Mouse (Mus musculus): ENCODE data around the gene Acacb. TPM values are rescaled to one million over a fixed set of nuclear protein-coding genes. Genes with fewer than 3 reads are reported as not detected.

The Acacb gene
- polyA plus RNA-seq, 1 experiment from 2014 or later, result 3.6 TPM

DNA sequence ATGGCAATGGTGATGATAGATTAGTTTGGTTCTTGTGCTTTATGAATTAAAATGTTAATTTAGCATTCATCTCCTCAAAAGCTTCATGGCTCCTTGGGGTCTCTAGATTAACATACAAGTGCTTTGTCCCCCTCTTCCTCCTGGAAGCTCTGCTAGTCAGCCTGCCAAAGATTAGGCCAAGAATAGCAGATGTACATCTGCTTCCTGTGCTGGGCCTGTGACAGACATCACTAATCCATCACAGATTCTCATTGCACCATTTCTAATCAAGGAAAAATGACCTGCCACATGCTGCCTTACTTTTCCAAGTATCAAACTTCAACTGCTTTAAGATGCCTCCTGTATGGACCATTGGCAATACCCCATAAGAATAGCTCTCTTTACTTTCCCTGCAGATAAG, 115.2 kb downstream of the Acacb start:
- Histone ChIP-seq H3K27me3 (ENCODE audit: control insufficient read depth, insufficient read depth, low read length) (no peaks in the 10 kb centered on the region; the same call in 1 of the 2 replicates), H3K27ac (replicated peaks; ENCODE audit: low read depth, low read length) (no peak overlapping the region), H3K4me2 (ENCODE audit: low read length) (no peak overlapping the region), H3K4me1 (ENCODE audit: control insufficient read depth, insufficient read depth, low read length) (no peaks in the 10 kb centered on the region), H3K9me3 (ENCODE audit: control insufficient read depth, low read length) (no peaks in the 10 kb centered on the region), H3K9ac (replicated peaks; ENCODE audit: low read length) (no peak overlapping the region), H3K4me3 (replicated peaks; ENCODE audit: low read depth, low read length) (no peak overlapping the region), H3K36me3 (ENCODE audit: control insufficient read depth, insufficient read depth, low read length) (no peaks in the 10 kb centered on the region)
- DNase-seq, result no peak
- no peak for ATAC-seq (ENCODE audit: low FRiP score, low TSS enrichment)

DNA sequence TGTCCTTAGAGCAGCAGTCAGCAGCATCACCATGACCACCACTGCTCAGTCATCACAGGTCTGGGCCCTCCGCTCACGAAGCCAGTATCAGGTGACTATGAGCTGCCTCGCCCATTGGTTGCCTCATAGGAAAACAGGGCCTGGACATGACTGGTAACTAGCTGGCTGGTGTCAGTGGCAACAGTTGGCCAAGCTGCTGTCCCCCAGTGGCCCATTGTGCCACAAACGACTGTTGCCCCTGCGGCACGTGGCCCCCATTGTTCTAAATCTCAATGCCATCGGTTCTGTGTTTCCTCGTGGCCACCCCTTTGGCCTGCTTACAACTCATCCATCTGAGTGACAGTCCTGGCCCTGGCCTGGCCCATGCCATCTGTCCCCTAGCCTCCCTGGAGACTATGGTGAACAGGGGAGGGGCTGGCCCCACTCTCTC, 117.7 kb downstream of the Acacb start:
- H3K4me3 ChIP-seq (replicated peaks; ENCODE audit: low read depth, low read length), result no peak overlapping the region
- H3K4me1 ChIP-seq (ENCODE audit: control insufficient read depth, insufficient read depth, low read length), result 0 out of 2 replicates have a peak, but pooled peaks cover 1% of the 10 kb centered on the region
- H3K9ac ChIP-seq (replicated peaks; ENCODE audit: low read length), result no peak overlapping the region
- 0 out of 2 replicates have a peak, but pooled peaks cover 4% of the 10 kb centered on the region for H3K27me3 ChIP-seq (ENCODE audit: control insufficient read depth, insufficient read depth, low read length)
- WGBS, result 42% methylated on average over 8 of the region's 8 CpGs
- H3K27ac ChIP-seq (replicated peaks; ENCODE audit: low read depth, low read length), result no peak overlapping the region
- ATAC-seq (ENCODE audit: low FRiP score, low TSS enrichment) (peak; percentile 70; the same call in 1 of the 2 replicates), DNase-seq (peak; percentile 63)
- no peaks in the 10 kb centered on the region for H3K9me3 ChIP-seq (ENCODE audit: control insufficient read depth, low read length)
- H3K36me3 ChIP-seq (ENCODE audit: control insufficient read depth, insufficient read depth, low read length), result no peaks in the 10 kb centered on the region
- no peak overlapping the region for H3K4me2 ChIP-seq (ENCODE audit: low read length)

DNA sequence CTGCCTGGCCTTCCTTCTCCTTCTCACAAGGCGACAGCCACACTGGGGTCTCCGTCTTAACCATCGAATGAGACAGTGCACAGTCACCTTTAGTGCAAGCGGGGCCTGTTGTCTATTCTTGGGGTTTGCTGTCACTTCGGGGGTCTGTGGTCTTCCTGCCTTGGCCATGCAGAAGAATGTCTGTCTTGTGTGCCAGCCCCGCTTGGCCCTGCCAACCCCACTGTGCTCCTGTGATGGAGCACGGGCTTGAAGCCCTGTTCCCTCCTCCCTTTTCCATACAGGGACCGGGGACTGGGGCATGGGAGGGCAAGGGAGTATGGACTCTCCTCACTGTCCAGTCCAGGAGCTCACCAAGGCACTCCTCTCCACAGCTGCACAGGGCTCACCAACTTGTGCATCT, 118.5 kb downstream of the Acacb start:
- Histone ChIP-seq H3K9ac (replicated peaks; ENCODE audit: low read length) (no peak overlapping the region), H3K4me2 (ENCODE audit: low read length) (no peak overlapping the region), H3K27ac (replicated peaks; ENCODE audit: low read depth, low read length) (no peak overlapping the region), H3K4me3 (replicated peaks; ENCODE audit: low read depth, low read length) (no peak overlapping the region), H3K4me1 (ENCODE audit: control insufficient read depth, insufficient read depth, low read length) (peaks cover 6% of the 10 kb centered on the region; the same call in 1 of the 2 replicates), H3K36me3 (ENCODE audit: control insufficient read depth, insufficient read depth, low read length) (no peaks in the 10 kb centered on the region), H3K9me3 (ENCODE audit: control insufficient read depth, low read length) (no peaks in the 10 kb centered on the region), H3K27me3 (ENCODE audit: control insufficient read depth, insufficient read depth, low read length) (peaks cover 7% of the 10 kb centered on the region; the same call in 1 of the 2 replicates)
- no peak for DNase-seq
- 88% methylated on average over 8 of the region's 8 CpGs for WGBS
- ATAC-seq (ENCODE audit: low FRiP score, low TSS enrichment), result no peak

DNA sequence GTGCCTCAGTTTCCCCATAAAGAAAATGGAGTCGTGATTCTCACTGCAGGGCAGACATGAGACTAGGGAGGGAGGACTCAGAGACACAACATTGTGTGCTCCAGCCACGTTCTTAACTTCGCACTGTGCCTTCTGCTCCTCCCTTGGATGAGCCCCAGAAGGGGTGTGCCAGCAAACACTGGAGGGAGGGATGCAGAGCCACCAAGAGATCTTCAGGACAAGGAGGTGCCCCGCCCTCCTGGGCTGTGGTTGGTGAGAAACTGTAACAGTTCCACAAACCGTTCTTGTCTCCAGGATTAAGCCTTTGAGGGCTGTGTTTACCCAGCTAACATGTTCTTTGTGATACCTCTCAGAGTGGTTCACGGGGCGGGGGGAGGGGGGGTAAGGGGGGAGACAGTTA, 122.3 kb downstream of the Acacb start:
- H3K27ac ChIP-seq (replicated peaks; ENCODE audit: low read depth, low read length), result no peak overlapping the region
- peaks cover 21% of the 10 kb centered on the region for H3K4me1 ChIP-seq (ENCODE audit: control insufficient read depth, insufficient read depth, low read length)
- 29% methylated on average over 7 of the region's 7 CpGs for WGBS
- no peak overlapping the region for H3K4me2 ChIP-seq (ENCODE audit: low read length)
- peak; percentile 58 for DNase-seq
- peaks cover 45% of the 10 kb centered on the region for H3K27me3 ChIP-seq (ENCODE audit: control insufficient read depth, insufficient read depth, low read length)
- no peak overlapping the region for H3K9ac ChIP-seq (replicated peaks; ENCODE audit: low read length)
- H3K9me3 ChIP-seq (ENCODE audit: control insufficient read depth, low read length), result no peaks in the 10 kb centered on the region
- ATAC-seq (ENCODE audit: low FRiP score, low TSS enrichment), result no peak
- no peaks in the 10 kb centered on the region for H3K36me3 ChIP-seq (ENCODE audit: control insufficient read depth, insufficient read depth, low read length)
- H3K4me3 ChIP-seq (replicated peaks; ENCODE audit: low read depth, low read length), result no peak overlapping the region

DNA sequence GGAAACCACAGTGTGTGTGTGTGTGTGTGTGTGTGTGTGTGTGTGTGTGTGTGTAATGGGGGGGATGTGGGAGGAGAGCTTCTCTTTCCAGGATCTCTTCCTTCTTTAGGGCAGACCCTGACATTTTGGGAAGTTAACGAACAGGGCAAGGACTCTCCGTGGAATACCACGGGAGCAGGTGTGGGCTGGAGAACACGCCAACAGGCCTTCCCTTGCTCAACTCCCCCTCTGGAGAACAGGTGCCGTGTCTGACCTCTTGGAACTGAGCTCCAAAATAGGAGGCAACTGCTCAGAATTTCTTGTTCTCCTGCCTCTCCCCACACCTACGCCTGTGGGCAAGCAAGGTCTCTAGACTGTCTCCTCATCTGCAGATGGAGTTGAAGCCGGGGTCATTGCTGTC, 123.2 kb downstream of the Acacb start:
- no peaks in the 10 kb centered on the region for H3K9me3 ChIP-seq (ENCODE audit: control insufficient read depth, low read length)
- peaks cover 27% of the 10 kb centered on the region for H3K4me1 ChIP-seq (ENCODE audit: control insufficient read depth, insufficient read depth, low read length)
- WGBS, result 71% methylated on average over 7 of the region's 7 CpGs
- ATAC-seq (ENCODE audit: low FRiP score, low TSS enrichment), result no peak
- DNase-seq, result no peak
- no peak overlapping the region for H3K9ac ChIP-seq (replicated peaks; ENCODE audit: low read length)
- H3K27me3 ChIP-seq (ENCODE audit: control insufficient read depth, insufficient read depth, low read length), result peaks cover 54% of the 10 kb centered on the region
- no peak overlapping the region for H3K27ac ChIP-seq (replicated peaks; ENCODE audit: low read depth, low read length)
- H3K4me2 ChIP-seq (ENCODE audit: low read length), result no peak overlapping the region
- H3K36me3 ChIP-seq (ENCODE audit: control insufficient read depth, insufficient read depth, low read length), result no peaks in the 10 kb centered on the region
- no peak overlapping the region for H3K4me3 ChIP-seq (replicated peaks; ENCODE audit: low read depth, low read length)

DNA sequence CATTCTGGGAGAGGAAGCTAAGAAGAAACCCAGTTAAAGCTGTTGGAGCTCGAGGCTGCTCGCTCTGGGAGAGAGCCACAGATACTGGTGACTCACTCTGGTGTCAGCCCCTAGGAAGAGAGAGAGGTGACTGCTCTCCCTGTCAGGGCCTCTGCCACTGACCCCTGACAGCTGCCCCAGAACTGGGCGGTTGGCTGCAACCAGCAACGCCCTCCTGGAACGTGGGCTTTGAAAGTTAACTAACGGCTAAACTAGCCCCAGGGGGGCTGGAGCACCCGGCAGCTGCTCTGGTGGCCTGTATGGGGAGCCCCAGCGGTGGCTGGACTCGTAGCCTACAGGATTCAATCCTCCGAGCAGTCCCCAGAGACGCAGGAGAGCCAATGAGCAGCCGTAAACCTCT, 123.6 kb downstream of the Acacb start:
- Histone ChIP-seq H3K4me2 (ENCODE audit: low read length) (no peak overlapping the region), H3K27ac (replicated peaks; ENCODE audit: low read depth, low read length) (no peak overlapping the region), H3K9me3 (ENCODE audit: control insufficient read depth, low read length) (no peaks in the 10 kb centered on the region), H3K4me1 (ENCODE audit: control insufficient read depth, insufficient read depth, low read length) (peaks cover 27% of the 10 kb centered on the region), H3K4me3 (replicated peaks; ENCODE audit: low read depth, low read length) (no peak overlapping the region), H3K36me3 (ENCODE audit: control insufficient read depth, insufficient read depth, low read length) (no peaks in the 10 kb centered on the region), H3K9ac (replicated peaks; ENCODE audit: low read length) (no peak overlapping the region; the same call in 1 of the 2 replicates), H3K27me3 (ENCODE audit: control insufficient read depth, insufficient read depth, low read length) (peaks cover 58% of the 10 kb centered on the region)
- 15% methylated on average over 12 of the region's 12 CpGs for WGBS
- DNase-seq, result no peak
- no peak for ATAC-seq (ENCODE audit: low FRiP score, low TSS enrichment)

DNA sequence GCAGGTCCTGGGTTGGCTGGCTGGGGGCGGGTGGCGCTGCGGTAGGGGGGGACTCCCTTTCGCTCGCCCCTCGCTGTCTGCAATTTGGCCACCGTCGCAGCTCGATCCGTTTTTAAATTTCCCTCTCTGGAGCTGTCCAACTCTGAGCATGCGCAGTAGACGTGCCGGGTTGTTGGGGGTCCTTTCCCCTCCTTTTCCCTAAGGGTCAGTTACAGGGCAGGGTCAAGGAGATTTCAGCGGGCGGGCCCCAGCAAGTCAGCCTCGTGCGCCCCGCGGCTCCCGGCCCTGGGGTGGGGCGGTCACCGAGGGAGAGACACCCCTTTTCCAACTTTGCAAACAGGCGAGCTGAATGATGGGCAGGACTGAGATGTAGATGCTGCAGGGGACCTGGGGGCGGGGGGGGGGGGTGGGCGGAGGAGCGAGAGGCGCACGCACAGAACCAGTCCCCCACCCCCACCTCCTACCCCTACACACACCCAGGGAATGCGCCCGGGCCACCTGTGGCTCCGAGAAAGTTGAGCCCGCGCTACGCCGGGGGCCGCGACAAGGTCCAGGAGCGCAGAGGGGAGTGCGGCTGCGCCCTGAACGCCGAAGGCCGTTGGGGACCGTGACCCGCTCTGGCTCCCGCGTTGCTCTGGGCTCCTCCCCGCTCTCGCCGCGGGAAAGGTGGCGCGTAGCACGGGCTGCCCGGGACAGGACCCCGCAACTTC, 127.5 kb downstream of the Acacb start, which contains the start of gene Foxn4:
Gene Foxn4 (minus strand): TSS at position 115 of the 710 bp plus-strand sequence.
- Histone ChIP-seq H3K4me3 (replicated peaks; ENCODE audit: low read depth, low read length) (peak within 1 kb of the TSS; percentile 36), H3K36me3 (ENCODE audit: control insufficient read depth, insufficient read depth, low read length) (no peaks in the 10 kb centered on the region), H3K9me3 (ENCODE audit: control insufficient read depth, low read length) (no peaks in the 10 kb centered on the region), H3K4me1 (ENCODE audit: control insufficient read depth, insufficient read depth, low read length) (peaks cover 32% of the 10 kb centered on the region), H3K9ac (replicated peaks; ENCODE audit: low read length) (0 out of 2 replicates have a peak within 1 kb of the TSS, but pooled peaks have one; percentile 17), H3K4me2 (ENCODE audit: low read length) (peak within 1 kb of the TSS; percentile 65), H3K27ac (replicated peaks; ENCODE audit: low read depth, low read length) (no peak within 1 kb of the TSS), H3K27me3 (ENCODE audit: control insufficient read depth, insufficient read depth, low read length) (peaks cover 91% of the 10 kb centered on the region)
- no peak for ATAC-seq (ENCODE audit: low FRiP score, low TSS enrichment)
- under 1% methylated on average over 56 of the region's 56 CpGs for WGBS
- peak; percentile 77 for DNase-seq

DNA sequence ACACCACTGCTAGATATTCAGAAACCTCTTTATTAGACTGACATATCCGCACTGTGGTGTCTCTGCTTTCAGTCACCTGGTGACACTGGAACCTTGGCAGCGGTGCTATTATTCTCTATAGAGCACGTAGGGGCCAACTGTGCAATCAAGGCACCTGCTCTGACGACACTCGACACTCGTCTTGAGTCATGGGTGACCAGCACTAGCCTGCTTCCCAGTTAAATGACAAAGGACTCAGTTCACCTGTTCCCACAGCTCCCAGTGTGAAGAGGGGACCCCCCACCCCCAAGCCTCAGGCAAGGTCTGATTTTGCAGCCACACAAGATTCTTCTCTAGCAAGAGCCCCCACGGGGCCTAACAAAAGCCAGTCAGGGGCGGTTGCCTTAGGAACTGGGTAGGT, 129.0 kb downstream of the Acacb start:
- no peak overlapping the region for H3K4me3 ChIP-seq (replicated peaks; ENCODE audit: low read depth, low read length)
- peaks cover 83% of the 10 kb centered on the region for H3K27me3 ChIP-seq (ENCODE audit: control insufficient read depth, insufficient read depth, low read length)
- ATAC-seq (ENCODE audit: low FRiP score, low TSS enrichment) (no peak), DNase-seq (peak; percentile 13)
- H3K4me1 ChIP-seq (ENCODE audit: control insufficient read depth, insufficient read depth, low read length), result peaks cover 28% of the 10 kb centered on the region
- no peak overlapping the region for H3K27ac ChIP-seq (replicated peaks; ENCODE audit: low read depth, low read length)
- no peaks in the 10 kb centered on the region for H3K9me3 ChIP-seq (ENCODE audit: control insufficient read depth, low read length)
- no peak overlapping the region for H3K9ac ChIP-seq (replicated peaks; ENCODE audit: low read length)
- no peak overlapping the region for H3K4me2 ChIP-seq (ENCODE audit: low read length)
- no peaks in the 10 kb centered on the region for H3K36me3 ChIP-seq (ENCODE audit: control insufficient read depth, insufficient read depth, low read length)
- 10% methylated on average over 8 of the region's 8 CpGs for WGBS

DNA sequence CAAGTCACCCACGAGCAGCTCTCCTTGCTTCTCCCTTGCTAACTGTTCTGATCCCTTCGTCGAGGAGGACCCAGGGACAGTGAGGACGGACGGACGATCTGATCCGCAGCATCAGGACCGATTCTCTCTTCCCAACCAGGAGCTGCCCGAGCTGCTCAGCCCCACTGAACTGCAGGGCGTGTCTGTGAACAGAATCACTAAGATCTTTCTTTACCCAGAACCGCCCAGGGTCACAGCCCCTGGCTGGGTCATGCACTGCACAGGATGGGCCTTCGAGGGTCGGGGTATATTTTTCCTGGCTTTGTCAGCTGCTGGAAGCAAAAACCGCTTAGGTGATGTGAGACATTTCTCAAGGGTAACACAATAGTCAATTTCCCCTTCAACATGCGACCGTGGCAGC, 129.7 kb downstream of the Acacb start:
- H3K4me1 ChIP-seq (ENCODE audit: control insufficient read depth, insufficient read depth, low read length), result peaks cover 28% of the 10 kb centered on the region
- H3K9ac ChIP-seq (replicated peaks; ENCODE audit: low read length), result no peak overlapping the region

More for the DNA sequence above, 129.7 kb downstream of the Acacb start:
- no peak for ATAC-seq (ENCODE audit: low FRiP score, low TSS enrichment)
- Histone ChIP-seq H3K9me3 (ENCODE audit: control insufficient read depth, low read length) (no peaks in the 10 kb centered on the region), H3K4me3 (replicated peaks; ENCODE audit: low read depth, low read length) (no peak overlapping the region), H3K4me2 (ENCODE audit: low read length) (no peak overlapping the region), H3K27ac (replicated peaks; ENCODE audit: low read depth, low read length) (no peak overlapping the region), H3K27me3 (ENCODE audit: control insufficient read depth, insufficient read depth, low read length) (peaks cover 76% of the 10 kb centered on the region), H3K36me3 (ENCODE audit: control insufficient read depth, insufficient read depth, low read length) (no peaks in the 10 kb centered on the region)
- WGBS, result 9% methylated on average over 16 of the region's 16 CpGs
- DNase-seq, result no peak

Data from midbrain, embryonic 14.5 days (tissue).